Mouse (Mus musculus) liver, embryonic 14.5 days (tissue): ENCODE results near the gene Svs1.

Experiments used
- CTCF ChIP-seq: IDR thresholded peaks from 2 replicates; pipeline ENCODE4 v1.5.1; 2016; ENCODE audit warnings: antibody characterized with exemption, low read depth, control low read depth
- EP300 ChIP-seq: IDR thresholded peaks from 2 replicates; pipeline ENCODE4 v1.6.1; 2016; ENCODE audit warnings: antibody characterized with exemption, low read depth

- no peak for TF ChIP-seq CTCF
- no peak for TF ChIP-seq EP300
Observed at GRCm38 (mm10) chr6:49032783-49033182, 46.1 kb downstream of the Svs1 start.
